Mouse (Mus musculus) adrenal gland, postnatal 25 days (tissue): ENCODE measurements around the gene Chga. TPM values are rescaled to one million over a fixed set of nuclear protein-coding genes. Genes with fewer than 3 reads are reported as not detected.

Experiments
- DNase-seq: peaks from one replicate; pipeline ENCODE4 v3.0.0; 2021; ENCODE audit warnings: mixed read lengths
- total RNA-seq: library from RNA; stranded (reverse); gene quantifications from 2 replicates; pipeline ENCODE4 v1.2.3, GENCODE M21; 2021

Gene Chga
- total RNA-seq, 1 experiment from 2014 or later = 1,988 TPM

GRCm38 (mm10) chr12:102557372-102557771 lies 2.6 kb downstream of the Chga start:
- DNase-seq = no peak

DNA sequence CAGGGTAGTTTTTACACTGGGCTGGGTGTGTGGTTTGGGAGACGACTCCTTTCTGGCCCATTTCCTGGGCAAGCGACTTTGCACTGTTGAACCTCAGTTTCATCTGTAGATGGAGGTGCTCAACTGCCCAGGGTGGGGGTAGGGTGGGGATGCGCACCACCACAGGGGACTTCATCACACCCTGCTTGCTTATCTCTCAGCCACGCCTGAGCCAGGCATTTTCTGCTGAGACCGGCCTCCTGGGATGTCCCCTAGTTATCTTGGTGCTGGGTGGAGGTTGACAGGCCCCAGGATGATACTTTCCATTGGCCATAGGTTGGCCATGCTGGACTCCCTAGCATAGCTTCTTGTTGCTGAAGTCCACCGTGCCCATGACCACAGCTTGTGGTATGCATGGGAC lies 10.3 kb downstream of the Chga start:
- no peak for DNase-seq

DNA sequence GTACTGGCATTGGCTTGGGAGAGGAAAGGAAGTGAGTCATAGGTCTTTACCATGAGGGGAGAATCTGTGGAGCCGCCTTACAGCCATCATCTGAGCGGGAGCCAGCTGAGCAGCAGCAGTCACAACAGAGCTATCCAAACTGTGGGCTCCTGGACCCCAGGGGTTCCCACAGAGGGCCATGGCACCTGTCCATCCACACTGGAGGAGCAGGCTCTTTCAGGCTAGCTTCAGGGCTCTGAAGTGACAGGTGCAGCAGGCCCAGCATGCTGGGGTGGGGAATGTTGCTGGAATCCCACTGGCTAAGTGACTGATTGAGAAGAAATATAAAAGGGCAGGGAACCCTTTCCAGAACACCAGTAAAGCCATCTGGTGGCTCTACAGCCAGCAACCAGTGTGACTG lies 12.2 kb downstream of the Chga start:
- no peak for DNase-seq

GRCm38 (mm10) chr12:102568219-102568618 lies 13.4 kb downstream of the Chga start:
- no peak for DNase-seq

GRCm38 (mm10) chr12:102570111-102570510 lies 15.3 kb downstream of the Chga start:
- no peak for DNase-seq

GRCm38 (mm10) chr12:102570734-102571133 lies 16.0 kb downstream of the Chga start:
- DNase-seq = no peak

- DNase-seq = no peak
Observed at GRCm38 (mm10) chr12:102571666-102572065, 16.9 kb downstream of the Chga start.

GRCm38 (mm10) chr12:102573036-102573435 lies 18.3 kb downstream of the Chga start:
- DNase-seq = no peak

GRCm38 (mm10) chr12:102575541-102576329 lies 21.0 kb downstream of the Chga start:
- no peak for DNase-seq

- DNase-seq = no peak
Observed at GRCm38 (mm10) chr12:102576659-102577398, 22.1 kb downstream of the Chga start.

DNA sequence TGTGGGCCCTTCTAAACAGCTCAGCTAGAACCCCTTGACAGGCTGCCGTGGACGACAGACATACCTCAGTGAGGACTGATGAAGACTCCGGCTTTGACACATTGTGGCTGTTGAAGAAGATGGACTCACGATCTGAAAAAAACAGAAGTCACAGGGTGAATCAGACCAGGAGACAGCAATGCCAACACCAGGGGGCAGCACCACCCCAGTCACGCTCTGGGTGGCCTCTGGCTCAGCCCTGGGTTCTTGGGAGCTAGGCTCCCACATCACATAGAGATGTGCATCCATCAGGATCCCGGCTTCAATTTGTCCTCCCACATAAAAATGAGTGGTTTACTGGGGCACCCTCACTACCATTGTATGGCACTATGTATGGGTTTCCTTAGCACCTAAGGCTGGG lies 24.3 kb downstream of the Chga start:
- peak; percentile 86 for DNase-seq

DNA sequence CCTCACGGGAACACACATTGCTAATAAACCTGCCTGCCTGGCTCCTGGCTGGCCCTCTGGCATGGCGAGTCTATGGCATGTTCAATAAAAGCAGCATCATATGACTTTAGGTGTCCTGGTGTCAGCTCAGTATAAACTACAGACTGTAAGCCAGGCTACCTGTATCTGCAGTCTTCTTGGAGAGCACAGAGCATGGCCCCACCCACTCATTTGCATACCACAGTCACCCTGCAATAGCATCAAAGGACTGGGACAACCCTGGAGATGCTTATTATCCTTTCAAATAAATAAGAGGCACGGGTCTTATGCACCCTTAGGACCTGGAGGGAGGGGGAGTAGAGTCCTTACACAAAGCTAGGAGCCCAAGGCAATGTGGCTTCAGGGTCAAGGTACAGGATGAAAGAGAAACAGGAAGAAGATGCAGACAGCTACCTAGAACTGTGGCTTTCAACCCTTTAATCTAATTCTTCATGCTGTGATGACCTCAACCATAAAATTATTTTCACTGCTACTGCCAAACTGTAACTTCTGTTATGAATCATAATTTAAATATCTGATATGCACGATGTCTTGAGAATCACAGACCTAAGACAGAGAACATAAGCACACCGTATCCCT lies 26.9 kb downstream of the Chga start:
- no peak for DNase-seq

DNA sequence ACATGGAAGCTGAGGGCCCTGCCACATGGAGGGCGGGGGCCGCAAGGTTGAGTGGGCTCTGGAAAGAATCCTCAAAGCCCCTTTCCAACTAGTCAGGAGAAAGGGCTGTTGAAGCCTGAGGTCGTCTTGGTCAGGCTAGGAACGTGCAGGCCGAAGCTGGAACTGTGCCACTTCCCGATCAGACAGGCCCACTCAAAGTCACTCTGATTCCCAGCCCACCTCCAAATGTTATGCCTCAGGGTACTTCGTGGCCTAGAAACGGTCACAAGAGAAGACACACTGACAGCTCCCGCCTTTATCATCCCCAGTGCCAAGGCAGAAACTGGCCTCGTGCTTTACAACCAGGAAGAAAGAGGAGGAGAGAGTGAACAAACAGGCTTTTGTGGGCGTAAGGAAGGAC lies 27.7 kb downstream of the Chga start:
- no peak for DNase-seq

GRCm38 (mm10) chr12:102585390-102585789 lies 30.6 kb downstream of the Chga start:
- DNase-seq = no peak

DNA sequence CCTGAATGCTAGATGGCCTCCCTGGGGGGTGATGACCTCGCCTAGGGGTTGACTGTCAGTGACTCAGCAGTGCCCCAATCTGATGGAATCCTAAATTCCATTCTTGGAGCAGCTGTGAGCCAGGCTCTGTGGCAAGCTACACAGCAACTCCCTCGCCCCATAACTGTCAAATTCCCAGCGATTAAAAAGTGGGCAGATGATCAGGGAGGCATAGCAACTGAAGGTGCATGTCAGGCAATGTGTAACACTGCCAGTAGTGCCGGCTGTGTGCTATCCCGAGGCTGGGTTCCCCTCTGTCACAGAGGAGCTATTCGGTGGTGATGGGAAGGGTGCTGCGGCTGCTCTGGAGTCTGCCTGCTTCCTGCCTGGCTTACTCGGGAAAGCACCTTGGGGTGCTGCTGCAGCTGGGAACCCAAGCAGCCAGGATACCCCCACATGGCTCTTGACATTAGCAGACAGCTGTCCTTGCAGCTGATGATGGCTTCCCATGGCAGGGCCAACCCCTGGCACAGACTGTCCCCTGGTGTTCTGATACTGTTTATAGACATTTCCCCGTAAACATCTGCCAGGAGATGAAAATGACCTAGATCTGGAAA lies 31.6 kb downstream of the Chga start:
- DNase-seq = no peak

GRCm38 (mm10) chr12:102587106-102587505 lies 32.3 kb downstream of the Chga start:
- DNase-seq = no peak

DNA sequence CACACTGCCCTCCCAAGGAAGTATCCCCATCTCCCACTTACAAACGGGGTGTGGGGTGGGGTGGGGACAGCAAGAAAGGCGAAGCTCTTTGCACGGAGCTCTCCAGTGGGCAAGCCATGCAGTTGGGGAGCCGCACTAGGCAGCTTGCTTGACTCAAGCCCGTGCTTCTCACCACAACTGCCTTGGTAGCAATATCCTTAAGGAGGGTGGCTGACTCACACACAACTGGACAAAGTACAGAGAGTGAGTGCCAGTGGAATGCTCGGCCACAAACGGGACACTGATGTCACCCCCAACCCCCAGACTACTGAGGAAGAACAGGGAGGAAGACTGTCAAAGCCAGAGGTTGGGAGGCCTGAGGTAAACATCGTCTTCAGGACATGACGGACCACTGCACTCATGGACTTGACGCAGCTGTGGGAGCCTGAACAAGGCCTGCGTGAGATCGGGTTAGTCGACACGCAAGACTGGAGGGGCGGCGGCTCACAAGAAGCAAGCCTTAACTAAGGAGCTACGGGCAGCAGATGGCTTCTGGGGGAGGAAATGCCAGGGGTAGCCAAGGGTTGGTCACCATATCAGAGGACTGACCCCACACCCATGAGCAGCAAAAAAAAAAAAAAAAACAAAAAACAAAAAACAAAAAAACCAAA lies 36.1 kb downstream of the Chga start:
- no peak for DNase-seq

- DNase-seq = peak; percentile 77
Observed at GRCm38 (mm10) chr12:102593699-102594098, 38.9 kb downstream of the Chga start.

DNA sequence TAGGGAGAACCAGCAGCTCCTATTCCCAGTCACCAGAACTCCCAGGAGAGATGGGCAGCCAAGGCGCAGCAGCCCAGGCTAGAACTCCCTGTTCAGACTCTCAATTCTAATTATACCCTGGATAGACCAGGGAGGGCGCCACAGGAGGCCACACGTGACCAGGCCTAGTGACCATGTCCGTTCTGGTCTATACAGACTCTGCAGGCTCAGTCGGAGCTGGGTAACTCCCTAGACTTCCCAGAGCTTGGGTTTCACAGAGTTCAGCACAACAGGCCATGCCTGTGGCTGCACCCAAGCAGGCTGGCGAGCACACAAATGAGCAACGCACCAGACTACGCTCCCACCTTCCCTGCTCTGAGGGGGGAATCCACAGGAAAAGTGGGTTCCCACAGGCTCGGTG lies 39.9 kb downstream of the Chga start:
- DNase-seq = no peak

DNA sequence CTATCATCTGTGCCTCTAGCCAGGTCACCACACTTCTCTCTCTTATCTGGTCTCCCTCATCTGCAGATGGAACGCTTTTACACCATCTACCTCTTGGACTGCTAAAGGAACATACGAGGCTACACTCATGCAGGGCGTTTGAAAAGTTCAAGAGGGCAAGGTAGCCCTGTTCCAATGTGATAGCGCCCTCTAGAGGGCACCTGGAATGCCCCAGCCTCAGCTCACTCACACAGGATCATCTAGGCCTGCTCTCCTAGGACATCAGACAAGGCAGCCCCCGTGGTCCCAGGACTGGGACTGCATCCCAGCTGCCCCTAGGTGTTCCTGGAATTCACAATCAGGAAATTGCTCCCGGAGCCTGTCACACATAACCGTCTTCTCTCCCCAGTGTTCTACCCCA lies 41.6 kb downstream of the Chga start:
- DNase-seq = no peak

DNA sequence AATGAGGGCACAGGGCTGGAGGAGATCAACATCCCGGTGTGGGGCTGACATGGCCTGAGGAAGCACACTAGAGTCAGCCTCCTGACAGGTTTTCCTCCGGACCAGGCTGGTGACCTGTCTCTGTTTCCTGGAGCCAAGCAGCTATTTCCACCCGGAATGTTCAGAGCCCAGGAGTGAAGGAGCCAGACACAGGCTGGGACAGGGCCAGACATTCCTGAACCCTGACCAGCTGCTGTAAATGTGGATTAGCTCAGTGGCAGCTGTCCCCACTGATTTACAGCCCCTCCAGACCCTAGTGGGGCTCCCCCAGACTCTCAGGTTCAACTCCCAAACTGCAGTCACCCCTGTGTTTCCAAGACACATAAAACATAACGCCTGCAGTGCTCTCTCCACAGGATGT lies 42.7 kb downstream of the Chga start:
- DNase-seq = peak; percentile 15

GRCm38 (mm10) chr12:102598535-102598934 lies 43.8 kb downstream of the Chga start:
- no peak for DNase-seq
